Mouse (Mus musculus) intestine, embryonic 14.5 days (tissue): ENCODE results near the gene Ankrd33b. TPM values are rescaled to one million over a fixed set of nuclear protein-coding genes. Genes with fewer than 3 reads are reported as not detected.

Source experiments
- ATAC-seq: fragments of 200-750 bp; cut with Nextera tagmentation; replicated peaks from 2 replicates; pipeline ENCODE4 v1.8.0; 2017; ENCODE audit warnings: low read depth, moderate number of reproducible peaks, moderate TSS enrichment, moderate library complexity; ENCODE audit not compliant: low FRiP score, low TSS enrichment
- DNase-seq: peaks from one replicate; pipeline ENCODE4 v3.0.0-alpha.2; 2018; ENCODE audit warnings: low spot score
- H3K27ac ChIP-seq: fragments of 300-500 bp; sonication (generic); 2 replicates; pipeline ENCODE4 v1.5.1; 2014; ENCODE audit warnings: low read depth, mild to moderate bottlenecking, control low read depth
- H3K27me3 ChIP-seq: fragments of 300-500 bp; sonication (generic); replicated peaks from 2 replicates; pipeline ENCODE4 v1.6.1; 2014; ENCODE audit warnings: low read length, control low read depth; ENCODE audit not compliant: control insufficient read depth, insufficient read depth
- H3K36me3 ChIP-seq: fragments of 300-500 bp; sonication (generic); 2 replicates; pipeline ENCODE4 v1.6.1; 2014; ENCODE audit warnings: low read length, control low read depth; ENCODE audit not compliant: control insufficient read depth, insufficient read depth
- H3K4me1 ChIP-seq: fragments of 300-500 bp; sonication (generic); replicated peaks from 2 replicates; pipeline ENCODE4 v1.6.1; 2014; ENCODE audit warnings: low read length, control low read depth, mixed read lengths; ENCODE audit not compliant: control insufficient read depth, insufficient read depth
- H3K4me2 ChIP-seq: fragments of 300-500 bp; sonication (generic); 2 replicates; pipeline ENCODE4 v1.6.1; 2014; ENCODE audit warnings: low read length
- H3K4me3 ChIP-seq: fragments of 300-500 bp; sonication (generic); 2 replicates; pipeline ENCODE4 v1.5.1; 2014; ENCODE audit warnings: low read depth, low read length, control low read depth, mixed read lengths
- H3K9ac ChIP-seq: fragments of 300-500 bp; sonication (generic); 2 replicates; pipeline ENCODE4 v1.6.1; 2014; ENCODE audit warnings: mild to moderate bottlenecking, low read length
- H3K9me3 ChIP-seq: fragments of 300-500 bp; sonication (generic); 2 replicates; pipeline ENCODE4 v1.6.1; 2016; ENCODE audit warnings: low read length, control low read depth; ENCODE audit not compliant: control insufficient read depth
- WGBS: fragments of 180-500 bp; shearing (Covaris S2); extraction: QIAGEN DNeasy Blood & Tissue Kit; methylation state at CpG from one replicate; pipeline ENCODE4 v1.1.7; 2014; 5-methylcytosine and 5-hydroxymethylcytosine counted together
- polyA plus RNA-seq: library from polyadenylated mRNA; unstranded; fragments of >200 nt; fragmentation: Nextera tagmentation; extraction: Ambion mirVana; gene quantifications from 2 replicates; pipeline ENCODE4 v1.2.1, GENCODE M21; 2014

Ankrd33b gene
- polyA plus RNA-seq, 1 experiment from 2014 or later: 0.41 TPM

DNA sequence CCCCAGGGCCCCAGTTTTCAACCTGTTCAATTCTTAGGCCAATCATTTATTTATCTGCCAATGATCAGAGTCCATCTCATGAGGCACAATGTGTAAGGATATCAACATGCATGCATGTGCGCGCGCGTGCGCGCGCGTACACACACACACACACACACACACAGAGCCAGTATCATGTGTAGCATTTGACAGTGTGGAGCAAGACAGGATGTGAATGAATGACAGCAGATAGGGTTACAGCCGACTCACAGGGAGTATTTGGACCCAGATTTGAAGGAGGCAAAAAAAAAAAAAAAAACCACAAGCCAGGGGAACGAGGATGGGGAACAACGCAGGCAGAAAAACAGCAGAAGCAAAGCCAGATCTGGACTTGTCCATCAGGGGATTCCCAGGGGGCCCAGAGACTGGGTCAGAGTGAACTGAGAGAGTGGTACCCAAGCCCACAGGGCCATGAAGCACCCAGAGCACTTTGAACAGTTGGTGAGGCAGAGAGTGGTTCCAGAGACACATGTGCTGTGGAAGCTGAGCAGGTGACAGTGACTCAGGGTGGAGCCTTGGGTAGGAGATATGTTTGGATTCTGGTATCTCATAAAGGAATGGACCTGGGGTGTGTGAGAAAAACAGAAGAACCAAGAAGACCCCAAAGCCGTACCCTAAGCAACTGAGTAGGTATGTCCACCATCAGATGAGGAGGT is 41.7 kb downstream of the Ankrd33b start:
- Histone ChIP-seq H3K4me1 (no peaks in the 10 kb centered on the region), H3K4me2 (no peak overlapping the region), H3K27ac (no peak overlapping the region), H3K4me3 (no peak overlapping the region), H3K36me3 (no peaks in the 10 kb centered on the region), H3K27me3 (no peaks in the 10 kb centered on the region), H3K9me3 (no peaks in the 10 kb centered on the region), H3K9ac (no peak overlapping the region)
- DNase-seq (no peak), ATAC-seq (no peak)
- 91% methylated on average over 12 of the region's 12 CpGs for WGBS

DNA sequence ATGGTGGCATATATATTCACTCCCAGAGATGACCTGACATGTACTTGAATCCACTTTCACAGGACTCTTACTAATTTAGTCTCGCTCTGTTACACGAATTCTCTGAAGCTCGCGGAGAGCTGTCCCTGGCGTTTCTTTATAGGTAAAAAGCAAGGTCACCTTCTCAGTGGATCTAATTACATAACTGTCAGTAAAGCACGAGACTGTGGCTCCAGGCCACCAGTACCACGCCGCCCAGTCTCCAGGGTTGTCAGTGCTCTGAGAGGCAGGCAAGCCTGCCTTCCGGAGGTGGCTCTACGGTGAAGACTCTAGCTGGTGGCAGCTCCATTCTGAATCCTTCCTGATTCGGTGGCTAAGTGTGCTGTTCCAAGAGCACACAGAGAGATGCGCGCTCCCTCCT is 43.0 kb downstream of the Ankrd33b start:
- Histone ChIP-seq H3K4me3 (no peak overlapping the region), H3K4me1 (no peaks in the 10 kb centered on the region), H3K4me2 (no peak overlapping the region), H3K9me3 (no peaks in the 10 kb centered on the region), H3K27ac (no peak overlapping the region), H3K27me3 (no peaks in the 10 kb centered on the region), H3K9ac (no peak overlapping the region), H3K36me3 (no peaks in the 10 kb centered on the region)
- no peak for ATAC-seq
- whole genome bisulfite sequencing: 79% methylated on average over 13 of the region's 13 CpGs
- no peak for DNase-seq

DNA sequence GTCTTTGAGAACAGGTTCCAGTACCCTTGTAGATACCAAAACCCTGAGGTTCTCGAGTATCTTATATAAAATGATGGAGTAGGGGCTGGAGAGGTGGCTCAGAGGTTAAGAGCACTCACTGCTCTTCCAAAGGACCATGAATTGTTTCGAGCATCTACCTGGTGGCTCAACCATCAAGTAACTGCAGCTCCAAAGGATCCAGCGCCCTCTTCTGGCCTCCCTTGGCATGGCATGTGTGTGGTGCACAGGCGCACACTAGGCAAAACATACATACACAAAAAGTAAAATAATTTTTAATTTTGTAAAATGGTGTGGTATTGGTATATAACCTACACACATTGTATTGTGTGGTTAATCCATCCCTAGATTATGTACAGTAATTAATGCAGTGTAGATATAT is 43.8 kb downstream of the Ankrd33b start:
- no peaks in the 10 kb centered on the region for H3K27me3 ChIP-seq
- H3K4me3 ChIP-seq: no peak overlapping the region
- H3K4me1 ChIP-seq: no peaks in the 10 kb centered on the region
- H3K4me2 ChIP-seq: no peak overlapping the region
- H3K9ac ChIP-seq: no peak overlapping the region
- DNase-seq: no peak
- H3K27ac ChIP-seq: no peak overlapping the region
- no peaks in the 10 kb centered on the region for H3K9me3 ChIP-seq
- no peaks in the 10 kb centered on the region for H3K36me3 ChIP-seq
- ATAC-seq: no peak
- 76% methylated on average over 4 of the region's 4 CpGs for WGBS

DNA sequence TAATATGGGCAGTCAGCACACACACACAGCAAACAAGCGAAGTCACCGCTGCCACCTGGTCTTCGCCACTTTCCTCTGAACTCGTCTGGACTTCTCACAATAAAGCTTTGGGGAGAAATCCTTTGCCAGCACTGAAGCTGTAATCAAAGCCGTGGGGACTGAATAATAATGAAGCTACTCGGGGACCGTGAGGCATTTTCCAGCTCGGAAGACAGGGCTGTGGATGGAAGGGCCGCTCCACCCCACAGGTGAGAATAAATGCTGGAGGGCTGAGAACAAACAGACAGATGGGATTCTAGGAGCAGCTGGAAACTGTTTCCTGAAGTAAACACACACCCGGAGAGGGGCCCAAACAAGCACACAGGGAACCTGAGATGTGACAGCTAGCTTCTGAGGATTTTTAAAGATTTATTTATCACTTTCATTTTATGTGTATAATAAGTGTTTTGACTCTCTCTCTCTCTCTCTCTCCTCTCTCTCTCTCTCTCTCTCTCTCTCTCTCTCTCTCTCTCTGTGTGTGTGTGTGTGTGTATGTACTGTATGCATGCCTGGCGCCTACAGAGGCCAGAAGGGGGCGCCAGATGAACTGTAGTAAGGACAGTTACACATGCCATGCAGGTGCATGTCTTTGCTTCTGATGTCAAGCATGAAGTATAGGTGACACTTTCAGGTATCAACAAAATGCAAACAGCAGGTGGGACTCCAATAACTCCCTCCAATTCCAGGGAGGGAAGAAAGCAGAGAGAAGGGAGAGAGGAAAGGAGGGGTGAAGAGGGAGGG is 46.7 kb downstream of the Ankrd33b start:
- no peak for DNase-seq
- Histone ChIP-seq H3K9ac (no peak overlapping the region), H3K4me2 (no peak overlapping the region), H3K9me3 (no peaks in the 10 kb centered on the region), H3K36me3 (no peaks in the 10 kb centered on the region), H3K27ac (no peak overlapping the region), H3K27me3 (no peaks in the 10 kb centered on the region), H3K4me1 (no peaks in the 10 kb centered on the region), H3K4me3 (no peak overlapping the region)
- WGBS: 61% methylated on average over 12 of the region's 12 CpGs
- no peak for ATAC-seq

DNA sequence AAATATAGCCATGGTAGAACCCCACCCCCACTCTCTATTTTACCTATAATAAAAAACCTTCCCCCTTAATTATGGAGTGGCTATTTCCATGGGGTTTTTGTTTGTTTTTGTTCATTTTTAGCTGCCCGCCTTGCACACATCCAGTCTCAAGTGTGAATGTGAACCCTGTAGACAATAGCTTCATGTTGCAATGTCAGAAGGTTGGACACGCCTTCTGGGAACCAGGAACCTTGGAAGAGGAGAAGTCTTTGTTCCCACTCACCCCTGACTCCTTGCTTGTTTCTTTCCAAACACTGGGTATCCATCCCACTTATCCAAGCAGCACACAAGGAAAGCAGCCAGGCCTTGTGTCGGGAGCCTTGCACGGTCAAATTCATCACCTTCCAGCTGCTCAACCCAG is 48.5 kb downstream of the Ankrd33b start:
- Histone ChIP-seq H3K9ac (no peak overlapping the region), H3K9me3 (no peaks in the 10 kb centered on the region), H3K36me3 (no peaks in the 10 kb centered on the region), H3K4me1 (no peaks in the 10 kb centered on the region), H3K4me3 (no peak overlapping the region), H3K27ac (no peak overlapping the region), H3K27me3 (no peaks in the 10 kb centered on the region), H3K4me2 (no peak overlapping the region)
- DNase-seq: no peak
- ATAC-seq: no peak
- WGBS: 71% methylated on average over 4 of the region's 4 CpGs

DNA sequence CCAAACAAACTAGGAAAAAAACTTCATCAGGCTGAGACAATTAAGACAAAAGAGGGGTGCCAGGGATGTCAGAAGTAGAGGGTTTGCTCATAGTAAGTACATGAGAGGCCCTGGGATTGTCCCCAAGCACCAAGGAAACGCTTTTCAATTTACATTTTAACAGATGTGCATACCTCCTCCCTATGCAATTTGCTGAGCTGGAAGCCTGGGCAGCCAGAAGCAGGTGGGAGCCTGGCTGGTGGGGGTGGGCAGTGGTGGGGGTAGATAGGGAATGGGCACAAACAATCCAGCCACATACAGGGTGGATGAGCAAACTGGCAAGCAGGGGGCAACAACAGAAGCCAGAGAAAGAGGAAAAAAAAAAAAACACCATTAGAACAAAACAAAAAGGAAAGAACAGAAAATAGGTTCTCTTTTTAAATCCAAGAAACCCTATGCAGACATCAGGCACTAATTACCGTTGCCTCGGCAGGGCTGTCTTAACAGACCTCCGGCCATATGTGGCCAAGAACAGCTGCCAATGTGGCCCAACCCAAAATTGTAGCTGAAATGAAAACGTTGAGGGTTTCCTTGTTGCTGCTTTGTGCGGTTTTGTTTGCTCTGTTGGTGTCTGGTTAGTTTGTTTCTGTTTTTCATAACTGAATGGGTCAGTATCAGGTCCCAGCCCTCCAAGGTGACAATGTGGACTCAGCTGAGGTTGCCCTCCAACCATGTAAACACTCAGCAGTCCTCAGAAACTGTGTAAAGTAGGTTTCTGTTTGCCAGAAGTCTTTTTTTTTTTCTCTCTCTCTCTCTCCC is 49.2 kb downstream of the Ankrd33b start:
- no peak overlapping the region for H3K9ac ChIP-seq
- H3K9me3 ChIP-seq: no peaks in the 10 kb centered on the region
- DNase-seq (no peak), ATAC-seq (no peak)
- no peak overlapping the region for H3K4me3 ChIP-seq
- 35% methylated on average over 6 of the region's 6 CpGs for WGBS
- no peaks in the 10 kb centered on the region for H3K4me1 ChIP-seq
- no peak overlapping the region for H3K27ac ChIP-seq
- no peaks in the 10 kb centered on the region for H3K27me3 ChIP-seq
- no peaks in the 10 kb centered on the region for H3K36me3 ChIP-seq
- no peak overlapping the region for H3K4me2 ChIP-seq

DNA sequence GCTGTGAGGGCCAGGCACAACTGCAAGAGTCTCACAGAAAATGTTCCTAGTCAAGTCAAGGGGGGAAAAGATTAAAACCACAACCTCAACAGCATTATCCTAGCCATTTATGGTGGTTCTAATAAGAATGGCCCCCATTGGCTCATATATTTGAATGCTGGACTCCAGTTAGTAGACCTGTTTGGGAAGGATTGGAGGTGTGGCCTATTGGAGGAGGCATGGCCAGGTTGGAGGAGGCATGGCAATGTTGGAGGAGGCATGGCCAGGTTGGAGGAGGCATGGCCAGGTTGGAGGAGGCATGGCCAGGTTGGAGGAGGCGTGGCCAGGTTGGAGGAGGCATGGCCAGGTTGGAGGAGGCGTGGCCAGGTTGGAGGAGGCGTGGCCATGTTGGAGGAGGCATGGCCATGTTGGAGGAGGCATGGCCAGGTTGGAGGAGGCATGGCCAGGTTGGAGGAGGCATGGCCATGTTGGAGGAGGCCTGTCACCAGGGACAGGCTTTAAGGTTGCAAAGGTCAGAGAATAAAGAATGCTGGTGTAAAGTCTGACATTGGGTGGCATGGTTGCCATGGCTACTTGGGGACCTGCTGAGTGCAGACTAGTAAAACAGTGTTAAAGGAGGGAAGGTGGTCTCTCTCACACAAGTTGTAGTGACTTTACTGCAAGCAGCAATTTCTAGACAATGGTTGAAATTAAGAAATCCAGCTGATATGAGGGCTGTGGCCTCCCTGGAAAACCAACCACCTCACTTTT is 50.3 kb downstream of the Ankrd33b start:
- no peak overlapping the region for H3K9ac ChIP-seq
- no peak for ATAC-seq
- no peak overlapping the region for H3K27ac ChIP-seq
- no peak overlapping the region for H3K4me3 ChIP-seq
- no peaks in the 10 kb centered on the region for H3K9me3 ChIP-seq
- WGBS: 92% methylated on average over 3 of the region's 3 CpGs
- no peak overlapping the region for H3K4me2 ChIP-seq
- no peaks in the 10 kb centered on the region for H3K27me3 ChIP-seq
- no peaks in the 10 kb centered on the region for H3K4me1 ChIP-seq
- no peaks in the 10 kb centered on the region for H3K36me3 ChIP-seq
- no peak for DNase-seq

DNA sequence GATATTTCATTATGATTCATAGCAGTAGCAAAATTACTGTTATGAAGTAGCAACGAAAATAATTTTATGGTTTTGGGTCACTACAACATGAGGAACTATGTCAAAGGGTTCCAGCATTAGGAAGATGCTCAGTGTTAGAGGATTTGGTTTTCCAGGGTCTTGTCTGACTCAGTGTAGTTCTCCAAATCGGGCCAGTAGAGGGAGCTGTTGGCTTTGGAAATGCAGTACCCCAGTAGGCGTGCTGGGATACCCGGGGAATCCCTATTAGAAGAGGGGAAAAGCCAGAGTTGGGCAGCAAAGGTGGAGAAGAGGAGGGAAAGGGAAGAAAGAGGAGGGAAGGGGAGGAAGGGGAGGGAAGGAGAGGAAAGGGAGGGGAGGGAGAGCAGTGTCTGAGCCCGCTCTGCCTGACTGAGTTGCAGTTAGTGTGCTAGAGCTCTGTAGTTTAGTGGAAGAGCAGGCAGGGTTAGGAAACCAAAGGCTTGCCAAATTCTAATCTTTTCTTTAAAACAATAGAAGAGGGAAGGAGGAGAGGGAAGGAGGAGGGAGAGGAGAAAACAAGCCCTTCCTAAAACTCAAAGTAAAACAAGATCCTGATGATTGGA is 51.8 kb downstream of the Ankrd33b start:
- peak; percentile 91 for DNase-seq
- 8% methylated on average over 5 of the region's 5 CpGs for WGBS

More for the DNA sequence above, 51.8 kb downstream of the Ankrd33b start:
- H3K9ac ChIP-seq: no peak overlapping the region
- no peak overlapping the region for H3K27ac ChIP-seq
- H3K4me1 ChIP-seq: no peaks in the 10 kb centered on the region
- peak; percentile 47; the same call in 1 of the 2 replicates for ATAC-seq
- H3K4me2 ChIP-seq: no peak overlapping the region
- no peaks in the 10 kb centered on the region for H3K9me3 ChIP-seq
- H3K36me3 ChIP-seq: no peaks in the 10 kb centered on the region
- H3K4me3 ChIP-seq: no peak overlapping the region
- no peaks in the 10 kb centered on the region for H3K27me3 ChIP-seq
